Mouse (Mus musculus): ENCODE measurements around the gene Ube2h.
"Not testable (repeated sequence)": the region's sequence is repeated elsewhere in the genome, so short reads cannot be mapped to it uniquely, and the experiment has no call there.

Ube2h gene

GRCm38 (mm10) chr6:30245397-30245796, 58.9 kb downstream of the Ube2h start:
- no peak for DNase-seq (ENCODE audit: low read depth)

GRCm38 (mm10) chr6:30243347-30244007, 60.9 kb downstream of the Ube2h start:
- no peak for DNase-seq (ENCODE audit: low read depth)

GRCm38 (mm10) chr6:30242928-30243327, 61.4 kb downstream of the Ube2h start:
- DNase-seq (ENCODE audit: low read depth), result no peak

GRCm38 (mm10) chr6:30240105-30240504, 64.2 kb downstream of the Ube2h start:
- DNase-seq (ENCODE audit: low read depth), result no peak

- DNase-seq (ENCODE audit: low read depth), result no peak
Observed at GRCm38 (mm10) chr6:30239207-30239606, 65.1 kb downstream of the Ube2h start.

- no peak for DNase-seq (ENCODE audit: low read depth)
Observed at GRCm38 (mm10) chr6:30238079-30238478, 66.3 kb downstream of the Ube2h start.

- peak; percentile 28 for DNase-seq (ENCODE audit: low read depth)
Observed at GRCm38 (mm10) chr6:30236564-30236963, 67.8 kb downstream of the Ube2h start.

GRCm38 (mm10) chr6:30231758-30232293, 72.5 kb downstream of the Ube2h start:
- no peak for DNase-seq (ENCODE audit: low read depth)

- DNase-seq (ENCODE audit: low read depth), result no peak
Observed at GRCm38 (mm10) chr6:30230246-30230645, 74.1 kb downstream of the Ube2h start.

- no peak for DNase-seq (ENCODE audit: low read depth)
Observed at GRCm38 (mm10) chr6:30228921-30229320, 75.4 kb downstream of the Ube2h start.

GRCm38 (mm10) chr6:30228353-30228752, 76.0 kb downstream of the Ube2h start:
- DNase-seq (ENCODE audit: low read depth), result no peak

- no peak for DNase-seq (ENCODE audit: low read depth)
Observed at GRCm38 (mm10) chr6:30226971-30227700, 77.2 kb downstream of the Ube2h start.

GRCm38 (mm10) chr6:30224693-30225092, 79.6 kb downstream of the Ube2h start:
- DNase-seq (ENCODE audit: low read depth), result no peak

- no peak for DNase-seq (ENCODE audit: low read depth)
Observed at GRCm38 (mm10) chr6:30222321-30222720, 82.0 kb downstream of the Ube2h start.

- no peak for DNase-seq (ENCODE audit: low read depth)
Observed at GRCm38 (mm10) chr6:30217581-30217980, 86.8 kb downstream of the Ube2h start.

- no peak for DNase-seq (ENCODE audit: low read depth)
Observed at GRCm38 (mm10) chr6:30212468-30212867, 91.9 kb downstream of the Ube2h start.

- DNase-seq (ENCODE audit: low read depth), result no peak
Observed at GRCm38 (mm10) chr6:30211641-30212455, 92.5 kb downstream of the Ube2h start.

GRCm38 (mm10) chr6:30210788-30211187, 93.6 kb downstream of the Ube2h start:
- DNase-seq (ENCODE audit: low read depth), result peak; percentile 75

- no peak for DNase-seq (ENCODE audit: low read depth)
Observed at GRCm38 (mm10) chr6:30208844-30209243, 95.5 kb downstream of the Ube2h start.

GRCm38 (mm10) chr6:30205587-30206202, 98.6 kb downstream of the Ube2h start:
- peak; percentile 53 for DNase-seq (ENCODE audit: low read depth)

- not testable (repeated sequence) for DNase-seq (ENCODE audit: low read depth)
Observed at GRCm38 (mm10) chr6:30205180-30205538, 99.2 kb downstream of the Ube2h start.
